ENCODE assay signal across 18 mouse cellular contexts in genomic region chr12:42070401-42070800, GRCm38 (mm10).
DNase-seq lines count a peak whose midpoint lies in the region; ATAC-seq lines count a peak whose summit lies in the region.
"Had no signal": no experiment of that assay in that cellular context is flagged by ENCODE, and none has a peak within 500 bp of the region (broad histone marks: within the 10 kb centered on the region; RNA-seq: fewer than 3 reads in every experiment).

No protein-coding gene starts in this region.

- no peaks in the 10 kb centered on the region for H3K9me3 ChIP-seq in forebrain, embryonic 16.5 days (ENCODE audit: control insufficient read depth, low read length)
- H3K9me3 ChIP-seq: intestine, embryonic 15.5 days; limb, embryonic 15.5 days; midbrain, embryonic 12.5 days had no signal

- intact Hi-C loops in heart, postnatal 14 days (cut with DNase I): no loop called here
- intact Hi-C loops in left cerebral cortex, postnatal 4 days (cut with DNase I): no loop called here
- intact Hi-C loops in left cerebral cortex, postnatal 10 days (cut with DNase I): no loop called here

- no peak overlapping the region for H3K4me3 ChIP-seq in forebrain, embryonic 16.5 days (replicated peaks; ENCODE audit: low read length)
- H3K4me3 ChIP-seq: intestine, embryonic 15.5 days; layer of hippocampus, adult 2 months; limb, embryonic 15.5 days; midbrain, embryonic 12.5 days had no signal

- no peak overlapping the region for H3K27ac ChIP-seq in forebrain, embryonic 16.5 days (ENCODE audit: low read length)
- H3K27ac ChIP-seq: intestine, embryonic 15.5 days; layer of hippocampus, adult 2 months; limb, embryonic 15.5 days; macrophage; midbrain, embryonic 12.5 days had no signal

- peak; percentile 85 for DNase-seq in heart, adult 11 months
- DNase-seq in heart, postnatal 14 days: no peak
- DNase-seq in left cerebral cortex, postnatal 4 days: peak; percentile 45
- no peak for DNase-seq in left cerebral cortex, postnatal 10 days (ENCODE audit: extremely low spot score in 1 of 2, low spot score in 2 of 2)
- DNase-seq in cerebellum, adult 11-12 months: peak; percentile 45
- DNase-seq in cerebellum, postnatal 36 days: peak; percentile 25
- DNase-seq: B cell, adult 2 months; gastrocnemius, postnatal 36 days; lung, adult 2 months; right cerebral cortex, postnatal 4 days; thymus, adult 2 months had no signal

- no peaks in the 10 kb centered on the region for H3K36me3 ChIP-seq in forebrain, embryonic 16.5 days (ENCODE audit: control insufficient read depth, insufficient read depth)
- H3K36me3 ChIP-seq: intestine, embryonic 15.5 days; limb, embryonic 15.5 days; midbrain, embryonic 12.5 days had no signal

- no peak overlapping the region for H3K9ac ChIP-seq in forebrain, embryonic 16.5 days (replicated peaks; ENCODE audit: low read depth, low read length)
- H3K9ac ChIP-seq: intestine, embryonic 15.5 days; limb, embryonic 15.5 days; midbrain, embryonic 12.5 days had no signal

- H3K27me3 ChIP-seq in forebrain, embryonic 16.5 days (replicated peaks; ENCODE audit: control insufficient read depth, insufficient read depth, low read length): no peaks in the 10 kb centered on the region
- H3K27me3 ChIP-seq: intestine, embryonic 15.5 days; limb, embryonic 15.5 days; midbrain, embryonic 12.5 days had no signal

- WGBS in forebrain, embryonic 16.5 days: 67% methylated on average over 4 of the region's 4 CpGs

- no peak for ATAC-seq in granulocyte monocyte progenitor cell, adult 5-6 weeks (replicated peaks; ENCODE audit: poor library complexity, severe bottlenecking)
- no peak for ATAC-seq in forebrain, embryonic 16.5 days
- ATAC-seq: intestine, embryonic 15.5 days had no signal

- H3K4me1 ChIP-seq in forebrain, embryonic 16.5 days (replicated peaks; ENCODE audit: control insufficient read depth, insufficient read depth, low read length): no peaks in the 10 kb centered on the region
- H3K4me1 ChIP-seq: intestine, embryonic 15.5 days; limb, embryonic 15.5 days; midbrain, embryonic 12.5 days had no signal

- no peak overlapping the region for H3K4me2 ChIP-seq in forebrain, embryonic 16.5 days (ENCODE audit: low read length)
- H3K4me2 ChIP-seq: intestine, embryonic 15.5 days; limb, embryonic 15.5 days; midbrain, embryonic 12.5 days had no signal

Comparison
In these comparisons a context has a peak if more than half of its experiments do, and no peak if none do; other contexts are left out.
1. DNase-seq: peak in heart, adult 11 months (single experiment), left cerebral cortex, postnatal 4 days (single experiment), cerebellum, adult 11-12 months (single experiment) and cerebellum, postnatal 36 days (2 of 2); none in heart, postnatal 14 days (0 of 2) and left cerebral cortex, postnatal 10 days (0 of 2).